ENCODE assay signal across 10 mouse cellular contexts in genomic region chr8:102978161-102978581, GRCm38 (mm10).
DNase-seq lines count a peak whose midpoint lies in the region; ATAC-seq lines count a peak whose summit lies in the region.
"Had no signal": no experiment of that assay in that cellular context is flagged by ENCODE, and none has a peak within 500 bp of the region (broad histone marks: within the 10 kb centered on the region; RNA-seq: fewer than 3 reads in every experiment).

No protein-coding gene starts in this region.

- H3K36me3 ChIP-seq in forebrain, embryonic 10.5 days (replicated peaks), result no peaks in the 10 kb centered on the region
- no peaks in the 10 kb centered on the region for H3K36me3 ChIP-seq in forebrain, embryonic 13.5 days (ENCODE audit: poor library complexity, severe bottlenecking)
- H3K36me3 ChIP-seq in neural tube, embryonic 15.5 days, result no peaks in the 10 kb centered on the region
- no peaks in the 10 kb centered on the region for H3K36me3 ChIP-seq in limb, embryonic 11.5 days (ENCODE audit: control insufficient read depth, insufficient read depth, low read length)
- H3K36me3 ChIP-seq in neural tube, embryonic 11.5 days (ENCODE audit: control insufficient read depth, insufficient read depth, low read length), result no peaks in the 10 kb centered on the region

- H3K9me3 ChIP-seq in forebrain, embryonic 10.5 days, result no peaks in the 10 kb centered on the region
- no peaks in the 10 kb centered on the region for H3K9me3 ChIP-seq in forebrain, embryonic 13.5 days (replicated peaks)
- no peaks in the 10 kb centered on the region for H3K9me3 ChIP-seq in neural tube, embryonic 15.5 days (replicated peaks)
- no peaks in the 10 kb centered on the region for H3K9me3 ChIP-seq in limb, embryonic 11.5 days (ENCODE audit: control insufficient read depth, low read length)
- H3K9me3 ChIP-seq in neural tube, embryonic 11.5 days (ENCODE audit: control insufficient read depth, low read length), result no peaks in the 10 kb centered on the region

- H3K4me3 ChIP-seq in forebrain, embryonic 10.5 days, result no peak overlapping the region
- H3K4me3 ChIP-seq in forebrain, embryonic 13.5 days, result no peak overlapping the region
- no peak overlapping the region for H3K4me3 ChIP-seq in neural tube, embryonic 15.5 days (replicated peaks)
- H3K4me3 ChIP-seq in limb, embryonic 11.5 days (ENCODE audit: low read depth, low read length), result no peak overlapping the region
- no peak overlapping the region for H3K4me3 ChIP-seq in neural tube, embryonic 11.5 days (ENCODE audit: low read depth, low read length)

- ATAC-seq in forebrain, embryonic 13.5 days, result no peak
- ATAC-seq in neural tube, embryonic 15.5 days (ENCODE audit: low FRiP score), result no peak
- ATAC-seq in limb, embryonic 11.5 days (ENCODE audit: insufficient number of reproducible peaks, low FRiP score, low TSS enrichment, low read depth), result 0 out of 2 replicates have a peak, but pooled peaks have one; percentile 32
- no peak for ATAC-seq in neural tube, embryonic 11.5 days (ENCODE audit: insufficient read depth, low FRiP score, low TSS enrichment)

- peak; percentile 45 for DNase-seq in forebrain, embryonic 10.5 days (ENCODE audit: extremely low spot score, low spot score)
- peak; percentile 57 for DNase-seq in neural tube, embryonic 10.5 days (ENCODE audit: extremely low spot score, low spot score)
- DNase-seq in limb, embryonic 11.5 days (ENCODE audit: low spot score), result peak; percentile 66
- peak; percentile 13 for DNase-seq in neural tube, embryonic 11.5 days (ENCODE audit: low spot score)
- DNase-seq in natural killer cell, adult 2 months (ENCODE audit: low spot score in 2 of 2), result no peak
- DNase-seq in thymus, adult 18-20 months, result no peak
- DNase-seq: cerebellum, adult 11-12 months; thymus, postnatal 25 days had no signal

- H3K9ac ChIP-seq in forebrain, embryonic 13.5 days, result no peak overlapping the region
- no peak overlapping the region for H3K9ac ChIP-seq in neural tube, embryonic 15.5 days (replicated peaks)
- no peak overlapping the region for H3K9ac ChIP-seq in limb, embryonic 11.5 days (ENCODE audit: low read length)
- H3K9ac ChIP-seq in neural tube, embryonic 11.5 days (ENCODE audit: low read length), result no peak overlapping the region

- H3K27me3 ChIP-seq in forebrain, embryonic 10.5 days (ENCODE audit: poor library complexity, severe bottlenecking), result no peaks in the 10 kb centered on the region
- no peaks in the 10 kb centered on the region for H3K27me3 ChIP-seq in forebrain, embryonic 13.5 days
- H3K27me3 ChIP-seq in neural tube, embryonic 15.5 days (replicated peaks), result no peaks in the 10 kb centered on the region
- no peaks in the 10 kb centered on the region for H3K27me3 ChIP-seq in limb, embryonic 11.5 days (ENCODE audit: control insufficient read depth, insufficient read depth, low read length)
- no peaks in the 10 kb centered on the region for H3K27me3 ChIP-seq in neural tube, embryonic 11.5 days (ENCODE audit: control insufficient read depth, insufficient read depth, low read length)

- H3K27ac ChIP-seq in forebrain, embryonic 10.5 days, result no peak overlapping the region; the same call in 1 of the 2 replicates
- H3K27ac ChIP-seq in forebrain, embryonic 13.5 days, result no peak overlapping the region
- H3K27ac ChIP-seq in neural tube, embryonic 15.5 days (replicated peaks), result no peak overlapping the region
- 0 out of 2 replicates have a peak overlapping the region, but pooled peaks have one; percentile 14 for H3K27ac ChIP-seq in limb, embryonic 11.5 days (replicated peaks; ENCODE audit: low read depth, low read length)
- H3K27ac ChIP-seq in neural tube, embryonic 11.5 days (ENCODE audit: low read depth, low read length), result no peak overlapping the region

- 70% methylated on average over 7 of the region's 7 CpGs for WGBS in forebrain, embryonic 10.5 days
- WGBS in forebrain, embryonic 13.5 days, result 85% methylated on average over 7 of the region's 7 CpGs
- WGBS in neural tube, embryonic 15.5 days, result 72% methylated on average over 7 of the region's 7 CpGs
- WGBS in limb, embryonic 11.5 days, result 13% methylated on average over 7 of the region's 7 CpGs
- WGBS in neural tube, embryonic 11.5 days, result 58% methylated on average over 7 of the region's 7 CpGs

- peaks cover 19% of the 10 kb centered on the region for H3K4me1 ChIP-seq in forebrain, embryonic 10.5 days
- peaks cover 3% of the 10 kb centered on the region; the same call in 1 of the 2 replicates for H3K4me1 ChIP-seq in forebrain, embryonic 13.5 days
- 0 out of 2 replicates have a peak, but pooled peaks cover 2% of the 10 kb centered on the region for H3K4me1 ChIP-seq in neural tube, embryonic 15.5 days
- peaks cover 19% of the 10 kb centered on the region for H3K4me1 ChIP-seq in limb, embryonic 11.5 days (ENCODE audit: control insufficient read depth, insufficient read depth, low read length)
- no peaks in the 10 kb centered on the region for H3K4me1 ChIP-seq in neural tube, embryonic 11.5 days (ENCODE audit: control insufficient read depth, insufficient read depth, low read length)

- H3K4me2 ChIP-seq in forebrain, embryonic 13.5 days, result no peak overlapping the region
- no peak overlapping the region for H3K4me2 ChIP-seq in neural tube, embryonic 15.5 days
- H3K4me2 ChIP-seq in limb, embryonic 11.5 days (ENCODE audit: low read depth, severe bottlenecking), result no peak overlapping the region
- no peak overlapping the region for H3K4me2 ChIP-seq in neural tube, embryonic 11.5 days (ENCODE audit: low read depth)

Comparison
In these comparisons a context has a peak if more than half of its experiments do, and no peak if none do; other contexts are left out.
1. DNase-seq: peak in forebrain, embryonic 10.5 days (single experiment), neural tube, embryonic 10.5 days (single experiment), limb, embryonic 11.5 days (single experiment) and neural tube, embryonic 11.5 days (single experiment); none in natural killer cell, adult 2 months (0 of 2) and thymus, adult 18-20 months (0 of 2).